Mouse (Mus musculus): ENCODE measurements around the gene Zcchc14. TPM values are rescaled to one million over a fixed set of nuclear protein-coding genes. Genes with fewer than 3 reads are reported as not detected.

Zcchc14 gene
- total RNA-seq, 2 experiments from 2014 or later, result 80.7 to 87.0 TPM

- DNase-seq (ENCODE audit: extremely low spot score in 1 of 2, low spot score in 2 of 2), result no peak
- intact Hi-C loops (cut with DNase I), result no loop called here
These were observed 9.3 kb downstream of the Zcchc14 start for GRCm38 (mm10) chr8:121643384-121643783.

DNA sequence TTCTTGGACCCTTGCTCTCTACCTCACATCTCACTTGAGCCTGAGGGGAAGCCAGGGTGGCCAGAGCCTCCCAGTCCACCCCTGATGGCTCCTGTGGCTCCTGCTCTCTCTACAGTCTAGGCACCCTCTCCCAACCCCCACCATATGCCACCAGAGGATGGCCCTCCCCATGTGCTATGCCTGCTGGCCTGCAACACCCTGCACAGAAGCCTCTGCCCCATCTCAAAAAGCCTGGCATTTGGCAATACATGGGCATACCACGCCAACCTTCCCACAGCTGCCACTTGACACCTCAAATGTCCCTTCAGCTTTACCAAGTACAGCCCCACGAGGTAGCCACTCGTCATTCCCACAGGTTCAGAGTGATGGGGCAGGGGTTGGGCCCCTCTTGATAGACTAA, 9.9 kb downstream of the Zcchc14 start:
- DNase-seq (ENCODE audit: extremely low spot score in 1 of 2, low spot score in 2 of 2), result no peak
- intact Hi-C loops (cut with DNase I), result no loop called here

GRCm38 (mm10) chr8:121636180-121636579, 16.5 kb downstream of the Zcchc14 start:
- no peak for DNase-seq (ENCODE audit: extremely low spot score in 1 of 2, low spot score in 2 of 2)
- intact Hi-C loops (cut with DNase I), result no loop called here

- intact Hi-C loops (cut with DNase I), result no loop called here
- peak in 1 of 2 experiments; percentile 76 for DNase-seq (ENCODE audit: extremely low spot score in 1 of 2, low spot score in 2 of 2)
These were observed 17.2 kb downstream of the Zcchc14 start for GRCm38 (mm10) chr8:121635534-121635933.

- no peak for DNase-seq (ENCODE audit: extremely low spot score in 1 of 2, low spot score in 2 of 2)
- intact Hi-C loops (cut with DNase I), result no loop called here
These were observed 20.3 kb downstream of the Zcchc14 start for GRCm38 (mm10) chr8:121632401-121632800.

DNA sequence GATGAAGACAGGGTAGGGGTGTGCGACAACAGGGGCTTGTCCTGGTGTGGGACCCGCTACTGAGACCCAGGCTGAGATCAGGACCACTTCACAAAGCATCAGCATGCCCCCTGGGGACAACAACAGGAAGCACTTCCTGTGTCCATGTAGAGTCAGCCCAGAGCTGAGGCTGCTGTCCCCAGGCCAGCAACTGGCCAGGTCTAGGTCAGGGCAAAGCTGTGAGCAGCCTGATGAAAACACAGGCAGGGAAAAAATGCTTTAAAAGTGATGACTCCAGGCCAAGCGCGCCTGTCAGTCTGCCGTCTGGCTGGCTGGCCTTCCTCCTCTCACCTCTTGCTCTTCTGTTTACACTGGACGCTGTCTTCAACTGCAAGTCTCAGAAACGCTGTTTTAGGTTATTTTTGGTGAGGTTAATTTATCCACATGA, 21.0 kb downstream of the Zcchc14 start:
- intact Hi-C loops (cut with DNase I), result no loop called here
- DNase-seq (ENCODE audit: extremely low spot score in 1 of 2, low spot score in 2 of 2), result peak in 1 of 2 experiments; percentile 73

GRCm38 (mm10) chr8:121628681-121629080, 24.0 kb downstream of the Zcchc14 start:
- intact Hi-C loops (cut with DNase I), result no loop called here
- no peak for DNase-seq (ENCODE audit: extremely low spot score in 1 of 2, low spot score in 2 of 2)

DNA sequence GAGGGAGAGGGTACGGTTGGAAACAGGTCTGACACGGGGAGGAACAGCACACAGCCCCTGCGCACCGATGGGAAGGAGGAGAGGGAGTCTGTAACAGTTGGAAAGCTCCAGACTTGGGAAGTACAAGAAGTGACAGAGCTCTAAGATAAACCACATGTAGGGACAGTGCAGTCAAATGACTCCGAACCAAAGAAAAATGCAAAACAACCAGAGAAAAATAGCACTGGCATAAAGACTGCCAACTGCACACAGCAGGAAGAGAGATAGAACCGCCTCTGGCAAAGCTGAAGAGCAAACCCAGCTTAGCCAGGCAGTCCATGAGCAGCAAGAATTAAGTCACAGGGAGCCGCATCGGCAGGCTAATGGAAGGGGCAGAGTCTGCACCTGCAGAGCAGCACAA, 29.7 kb downstream of the Zcchc14 start:
- intact Hi-C loops (cut with DNase I), result no loop called here
- no peak for DNase-seq (ENCODE audit: extremely low spot score in 1 of 2, low spot score in 2 of 2)

DNA sequence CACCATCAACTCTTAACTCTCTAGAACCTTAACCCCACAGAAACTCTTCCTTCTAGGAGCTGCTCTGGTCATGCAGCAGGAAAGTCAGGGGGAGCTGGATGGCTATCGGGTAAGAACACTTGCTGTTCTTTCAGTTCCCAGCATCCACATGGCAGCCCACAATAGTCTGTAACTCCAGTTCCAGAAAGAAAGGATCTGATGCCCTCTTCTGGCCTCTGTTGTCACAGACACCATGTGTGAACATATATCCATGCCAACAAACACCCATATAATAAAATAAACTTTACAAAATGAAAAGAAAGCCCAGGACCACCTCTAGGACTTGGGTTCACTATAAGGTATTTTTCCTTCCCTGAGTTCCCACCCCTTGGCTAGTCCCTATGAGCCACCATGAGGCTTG, 30.8 kb downstream of the Zcchc14 start:
- intact Hi-C loops (cut with DNase I), result no loop called here
- no peak for DNase-seq (ENCODE audit: extremely low spot score in 1 of 2, low spot score in 2 of 2)

GRCm38 (mm10) chr8:121620801-121621516, 31.7 kb downstream of the Zcchc14 start:
- peak in 1 of 2 experiments; percentile 72 for DNase-seq (ENCODE audit: extremely low spot score in 1 of 2, low spot score in 2 of 2)
- intact Hi-C loops (cut with DNase I), result no loop called here

- intact Hi-C loops (cut with DNase I), result no loop called here
- DNase-seq (ENCODE audit: extremely low spot score in 1 of 2, low spot score in 2 of 2), result peak in 1 of 2 experiments; percentile 68
These were observed 33.2 kb downstream of the Zcchc14 start for GRCm38 (mm10) chr8:121619401-121619995.

DNA sequence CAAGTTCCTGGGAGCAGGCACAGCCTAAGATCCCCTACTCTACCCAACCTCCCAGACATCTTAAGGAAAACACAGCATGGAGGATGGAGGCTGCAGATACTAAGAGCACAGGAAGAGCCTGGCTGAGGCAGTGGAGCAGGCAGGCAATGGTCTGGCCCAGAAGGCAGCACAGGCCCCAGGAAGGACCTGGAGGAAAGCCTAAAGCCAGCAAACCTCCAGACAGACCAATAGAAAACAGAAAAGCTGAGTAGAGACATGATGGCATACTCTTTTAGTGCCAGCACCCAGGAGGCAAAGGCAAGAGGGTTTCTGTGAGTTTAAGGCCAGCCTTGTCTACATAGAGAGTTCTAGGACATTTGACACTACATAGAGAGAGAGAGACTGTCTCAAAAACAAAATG, 39.3 kb downstream of the Zcchc14 start:
- DNase-seq (ENCODE audit: extremely low spot score in 1 of 2, low spot score in 2 of 2), result no peak
- intact Hi-C loops (cut with DNase I), result no loop called here

DNA sequence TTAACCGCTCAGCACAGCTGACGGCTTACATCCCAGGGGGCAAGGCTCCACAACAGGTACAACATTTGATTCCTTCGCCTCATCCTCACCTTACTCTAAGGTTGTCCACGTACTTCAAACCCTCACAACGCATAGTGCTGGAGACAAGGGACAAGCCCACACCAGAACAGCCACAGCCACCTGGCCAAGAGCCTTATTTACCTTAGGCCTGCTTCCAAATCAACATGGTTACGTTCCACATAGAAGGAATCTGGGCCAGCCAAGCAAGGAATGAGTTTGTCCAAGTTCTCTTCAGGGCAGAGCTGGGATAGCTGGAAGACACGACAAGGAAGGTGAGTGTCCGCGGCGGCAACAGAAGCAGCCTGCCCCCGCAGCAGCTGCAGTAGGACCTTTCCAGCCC, 42.8 kb downstream of the Zcchc14 start:
- intact Hi-C loops (cut with DNase I), result loop anchor here (5.0 to 10.0 kb wide), 2 partner anchors 37 to 205 kb away; no protein-coding TSS in a partner anchor
- DNase-seq (ENCODE audit: extremely low spot score in 1 of 2, low spot score in 2 of 2), result no peak

DNA sequence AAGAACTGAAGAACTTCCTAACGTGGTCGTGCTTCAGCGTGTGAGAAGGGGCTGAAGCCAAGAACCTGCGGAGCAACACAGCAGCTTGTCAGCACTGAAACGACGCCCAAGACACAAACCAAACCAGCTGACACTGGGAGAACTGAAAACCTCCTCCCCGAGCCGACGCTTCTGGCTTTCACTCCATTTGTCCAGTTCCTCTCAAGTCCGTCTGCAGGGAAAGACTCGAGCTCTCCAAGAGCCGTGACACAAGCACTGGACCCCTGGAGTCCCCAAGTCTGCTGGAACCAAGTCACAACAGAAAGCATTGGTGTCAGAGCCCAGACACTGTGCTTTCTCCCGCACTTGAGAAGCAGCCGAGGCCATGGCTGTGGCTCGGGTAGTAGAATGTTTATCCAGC, 43.5 kb downstream of the Zcchc14 start:
- DNase-seq (ENCODE audit: extremely low spot score in 1 of 2, low spot score in 2 of 2), result no peak
- intact Hi-C loops (cut with DNase I), result loop anchor here (5.0 to 10.0 kb wide), 2 partner anchors 38 to 206 kb away; no protein-coding TSS in a partner anchor

- intact Hi-C loops (cut with DNase I), result loop anchor here (5.0 to 10.0 kb wide), 2 partner anchors 40 to 207 kb away; no protein-coding TSS in a partner anchor
- DNase-seq (ENCODE audit: extremely low spot score in 1 of 2, low spot score in 2 of 2), result no peak
These were observed 45.0 kb downstream of the Zcchc14 start for GRCm38 (mm10) chr8:121607661-121608060.

DNA sequence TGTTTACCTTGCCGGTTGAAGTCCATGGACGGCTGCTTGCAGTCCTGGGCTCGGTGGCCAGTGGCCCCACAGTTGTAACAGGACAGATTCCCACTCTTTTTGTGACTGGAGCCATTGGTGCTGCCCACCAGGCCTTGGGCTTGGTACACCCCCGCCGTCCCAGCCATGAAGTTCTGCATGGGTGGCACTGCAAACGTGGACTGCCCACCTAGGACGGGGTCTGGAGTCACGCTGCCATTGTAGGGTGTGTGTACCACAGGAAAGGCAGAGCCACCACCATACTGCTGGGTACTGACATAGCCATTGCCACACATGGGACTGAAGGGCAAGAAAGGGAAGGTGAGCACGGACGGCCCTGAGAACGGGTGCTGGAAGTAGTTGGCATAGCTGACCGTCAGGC, 48.9 kb downstream of the Zcchc14 start:
- no peak for DNase-seq (ENCODE audit: extremely low spot score in 1 of 2, low spot score in 2 of 2)
- intact Hi-C loops (cut with DNase I), result loop anchor here (10.0 kb wide), 1 partner anchor 211 kb away; no protein-coding TSS in a partner anchor

DNA sequence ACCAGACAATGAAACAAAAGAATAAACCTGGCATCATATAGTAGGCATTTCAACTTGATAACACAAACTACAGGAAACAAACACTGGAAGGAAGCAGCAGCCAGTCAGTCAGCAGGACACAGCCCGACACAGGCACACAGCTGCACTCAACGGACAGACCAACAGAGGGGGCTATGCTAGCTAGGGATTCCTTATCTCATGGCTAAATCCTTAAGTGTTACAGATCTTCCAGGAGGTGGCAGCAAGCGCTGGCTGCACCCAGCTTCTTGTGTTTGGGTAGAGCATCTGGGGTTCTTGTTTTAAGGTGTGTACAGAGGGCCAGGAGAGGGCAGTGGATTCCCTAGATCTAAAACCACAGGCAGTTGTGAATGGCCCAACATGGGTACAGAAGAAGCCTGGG, 49.8 kb downstream of the Zcchc14 start:
- DNase-seq (ENCODE audit: extremely low spot score in 1 of 2, low spot score in 2 of 2), result peak; percentile 62 to 87
- intact Hi-C loops (cut with DNase I), result loop anchor here (10.0 kb wide), 1 partner anchor 212 kb away; no protein-coding TSS in a partner anchor

DNA sequence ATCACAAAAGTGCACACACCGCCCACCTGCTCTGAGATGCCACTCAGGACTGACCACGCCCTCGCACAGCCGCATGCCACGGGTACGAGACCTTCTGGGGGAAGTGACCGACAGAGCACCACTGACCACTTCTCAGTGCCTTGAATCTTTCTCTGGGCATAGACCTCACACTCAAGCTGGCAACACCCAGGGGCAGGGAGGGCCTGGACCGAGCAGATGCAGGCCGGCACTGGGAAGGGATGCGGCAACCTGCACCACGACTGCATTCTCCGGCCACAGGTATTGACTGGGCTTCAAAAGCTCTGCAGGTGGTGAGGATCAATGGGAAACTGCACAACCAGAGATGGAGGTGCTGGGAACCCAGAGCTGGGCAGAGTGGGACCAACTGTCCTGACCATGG, 50.3 kb downstream of the Zcchc14 start:
- intact Hi-C loops (cut with DNase I), result loop anchor here (10.0 kb wide), 1 partner anchor 212 kb away; no protein-coding TSS in a partner anchor
- no peak for DNase-seq (ENCODE audit: extremely low spot score in 1 of 2, low spot score in 2 of 2)

- intact Hi-C loops (cut with DNase I), result loop anchor here (10.0 kb wide), 1 partner anchor 215 kb away; no protein-coding TSS in a partner anchor
- DNase-seq (ENCODE audit: extremely low spot score in 1 of 2, low spot score in 2 of 2), result no peak
These were observed 52.9 kb downstream of the Zcchc14 start for GRCm38 (mm10) chr8:121599842-121600241.

- intact Hi-C loops (cut with DNase I), result no loop called here
These were observed 53.8 kb downstream of the Zcchc14 start for GRCm38 (mm10) chr8:121598892-121599291.

More at GRCm38 (mm10) chr8:121598892-121599291, 53.8 kb downstream of the Zcchc14 start:
- DNase-seq (ENCODE audit: extremely low spot score in 1 of 2, low spot score in 2 of 2), result peak; percentile 64 to 90
